Mouse (Mus musculus) liver, embryonic 12.5 days (tissue): ENCODE data around the gene Tcl1b3. TPM values are rescaled to one million over a fixed set of nuclear protein-coding genes. Genes with fewer than 3 reads are reported as not detected.

Experiments
- polyA plus RNA-seq: library from polyadenylated mRNA; unstranded; fragments of >200 nt; fragmentation: Nextera tagmentation; extraction: Ambion mirVana; gene quantifications from 2 replicates; pipeline ENCODE4 v1.2.1, GENCODE M21; 2016

Tcl1b3 gene
- polyA plus RNA-seq, 1 experiment from 2014 or later: not detected

Other genes starting within 250 kb of the Tcl1b3 start
- 2.1 and 2.5 TPM in 2 replicates for gene Syne3, start 181.2 kb upstream of the Tcl1b3 start, polyA plus RNA-seq
- gene Glrx5, start 158.4 kb upstream of the Tcl1b3 start, polyA plus RNA-seq: 719 and 730 TPM in 2 replicates
- not detected in 2 replicates for gene Tcl1b2, start 45.0 kb upstream of the Tcl1b3 start, polyA plus RNA-seq
- not detected in 2 replicates for gene Tcl1b1, start 31.4 kb upstream of the Tcl1b3 start, polyA plus RNA-seq
- not detected in 2 replicates for gene Tcl1b5, start 14.7 kb upstream of the Tcl1b3 start, polyA plus RNA-seq
- not detected in 2 replicates for gene Tcl1b4, start 10.9 kb downstream of the Tcl1b3 start, polyA plus RNA-seq
- not detected in 2 replicates for gene Tcl1, start 31.8 kb downstream of the Tcl1b3 start, polyA plus RNA-seq
- gene Tunar, start 142.8 kb downstream of the Tcl1b3 start, polyA plus RNA-seq: 0.07 TPM in 1 of 2 replicates, not detected in the other